Mouse (Mus musculus) lung, postnatal 0 days (tissue): ENCODE measurements around the gene Vps51.

Experiments
- CTCF ChIP-seq: IDR thresholded peaks from 2 replicates; pipeline ENCODE4 v1.5.1; 2016; ENCODE audit warnings: antibody characterized with exemption, mild to moderate bottlenecking
- EP300 ChIP-seq: IDR thresholded peaks from 2 replicates; pipeline ENCODE4 v1.6.1; 2016; ENCODE audit warnings: antibody characterized with exemption, mild to moderate bottlenecking, control low read depth

- TF ChIP-seq CTCF, result no peak
- peak; percentile 55; the same call in 1 of the 2 replicates for TF ChIP-seq EP300
Measured at GRCm38 (mm10) chr19:6084478-6085248, 7.6 kb upstream of the Vps51 start, which contains the start of the genes Zfpl1 and Cdca5.
